Mouse (Mus musculus) liver, embryonic 11.5 days (tissue): ENCODE results near the gene Ftl1. TPM values are rescaled to one million over a fixed set of nuclear protein-coding genes. Genes with fewer than 3 reads are reported as not detected.
A peak's percentile ranks its signal among the peaks of the same experiment; 100 is the strongest.
"Not testable (repeated sequence)": the region's sequence is repeated elsewhere in the genome, so short reads cannot be mapped to it uniquely, and the experiment has no call there.

ENCODE experiments used
- ATAC-seq: fragments of 200-750 bp; cut with Nextera tagmentation; replicated peaks from 2 replicates; pipeline ENCODE4 v1.8.0; 2017; ENCODE audit warnings: moderate number of reproducible peaks, mild to moderate bottlenecking, moderate TSS enrichment, moderate library complexity; ENCODE audit not compliant: low FRiP score
- DNase-seq: peaks from one replicate; pipeline ENCODE4 v3.0.0-alpha.2; 2017; ENCODE audit warnings: low spot score
- H3K27ac ChIP-seq: fragments of 300-500 bp; sonication (generic); 2 replicates; pipeline ENCODE4 v1.5.1; 2014; ENCODE audit warnings: mild to moderate bottlenecking, low read depth, low read length, control low read depth
- H3K27me3 ChIP-seq: fragments of 300-500 bp; sonication (generic); replicated peaks from 2 replicates; pipeline ENCODE4 v1.6.1; 2014; ENCODE audit warnings: low read length, mixed read lengths; ENCODE audit not compliant: control insufficient read depth, insufficient read depth
- H3K36me3 ChIP-seq: fragments of 300-500 bp; sonication (generic); 2 replicates; pipeline ENCODE4 v1.6.1; 2014; ENCODE audit warnings: mild to moderate bottlenecking, low read length, moderate library complexity, mixed read lengths; ENCODE audit not compliant: control insufficient read depth, insufficient read depth
- H3K4me1 ChIP-seq: fragments of 300-500 bp; sonication (generic); replicated peaks from 2 replicates; pipeline ENCODE4 v1.6.1; 2014; ENCODE audit warnings: low read length, mixed read lengths; ENCODE audit not compliant: control insufficient read depth, insufficient read depth
- H3K4me2 ChIP-seq: fragments of 300-500 bp; sonication (generic); 2 replicates; pipeline ENCODE4 v1.6.1; 2014; ENCODE audit warnings: mild to moderate bottlenecking, control low read depth, moderate library complexity
- H3K4me3 ChIP-seq: fragments of 300-500 bp; sonication (generic); 2 replicates; pipeline ENCODE4 v1.5.1; 2014; ENCODE audit warnings: low read depth, low read length, control low read depth
- H3K9ac ChIP-seq: fragments of 300-500 bp; sonication (generic); 2 replicates; pipeline ENCODE4 v1.6.1; 2014; ENCODE audit warnings: low read depth, low read length, control low read depth
- H3K9me3 ChIP-seq: fragments of 300-500 bp; sonication (generic); 2 replicates; pipeline ENCODE4 v1.6.1; 2016; ENCODE audit warnings: low read length, inconsistent platforms, mixed read lengths; ENCODE audit not compliant: control insufficient read depth
- WGBS: fragments of 180-500 bp; shearing (Covaris S2); extraction: QIAGEN DNeasy Blood & Tissue Kit; methylation state at CpG from one replicate; pipeline ENCODE4 v1.1.7; 2014; 5-methylcytosine and 5-hydroxymethylcytosine counted together
- polyA plus RNA-seq: library from polyadenylated mRNA; unstranded; fragments of >200 nt; fragmentation: Nextera tagmentation; extraction: Ambion mirVana; gene quantifications from 2 replicates; pipeline ENCODE4 v1.2.1, GENCODE M21; 2014

The Ftl1 gene
- 6,297 and 6,318 TPM in 2 replicates for polyA plus RNA-seq

- peak; percentile 90 for ATAC-seq
- not testable (repeated sequence) for H3K9me3 ChIP-seq, H3K27me3 ChIP-seq
- Histone ChIP-seq H3K9ac (peak within 1 kb of the TSS; percentile 94), H3K4me3 (peak within 1 kb of the TSS; percentile 89), H3K27ac (peak within 1 kb of the TSS; percentile 96), H3K4me2 (peak within 1 kb of the TSS; percentile 98), H3K4me1 (peaks cover 41% of the 10 kb centered on the region), H3K36me3 (peaks cover 36% of the 10 kb centered on the region)
- under 1% methylated on average over 26 of the region's 37 CpGs for WGBS
- peak; percentile 97 for DNase-seq
These were observed at the start of gene Ftl1 for GRCm38 (mm10) chr7:45459564-45460140. Ftl1 (minus strand) TSS chr7:45459884.

- Histone ChIP-seq H3K27ac (peak overlapping the region; percentile 84), H3K4me2 (peak overlapping the region; percentile 99), H3K27me3 (no peaks in the 10 kb centered on the region), H3K4me1 (peaks cover 18% of the 10 kb centered on the region), H3K9ac (peak overlapping the region; percentile 72), H3K36me3 (peaks cover 6% of the 10 kb centered on the region; the same call in 1 of the 2 replicates), H3K9me3 (no peaks in the 10 kb centered on the region), H3K4me3 (peak overlapping the region; percentile 67)
- 25% methylated on average over 19 of the region's 19 CpGs for WGBS
- ATAC-seq (peak; percentile 21), DNase-seq (no peak)
These were observed 49.6 kb upstream of the Ftl1 start for GRCm38 (mm10) chr7:45509181-45509882.

GRCm38 (mm10) chr7:45508561-45508960 is 48.9 kb upstream of the Ftl1 start:
- H3K9me3 ChIP-seq = no peaks in the 10 kb centered on the region
- peak overlapping the region; percentile 84 for H3K27ac ChIP-seq
- no peaks in the 10 kb centered on the region for H3K27me3 ChIP-seq
- H3K36me3 ChIP-seq = peaks cover 6% of the 10 kb centered on the region; the same call in 1 of the 2 replicates
- 58% methylated on average over 6 of the region's 6 CpGs for WGBS
- H3K4me3 ChIP-seq = peak overlapping the region; percentile 67
- ATAC-seq (peak; percentile 83), DNase-seq (no peak)
- peak overlapping the region; percentile 99 for H3K4me2 ChIP-seq
- H3K9ac ChIP-seq = peak overlapping the region; percentile 72
- H3K4me1 ChIP-seq = peaks cover 18% of the 10 kb centered on the region

GRCm38 (mm10) chr7:45507583-45507982 is 47.9 kb upstream of the Ftl1 start:
- WGBS = 90% methylated on average over 6 of the region's 6 CpGs

GRCm38 (mm10) chr7:45498427-45498826 is 38.7 kb upstream of the Ftl1 start:
- ATAC-seq (no peak), DNase-seq (no peak)
- Histone ChIP-seq H3K4me3 (no peak overlapping the region), H3K27me3 (no peaks in the 10 kb centered on the region), H3K36me3 (peaks cover 50% of the 10 kb centered on the region), H3K9ac (no peak overlapping the region), H3K27ac (no peak overlapping the region), H3K9me3 (no peaks in the 10 kb centered on the region), H3K4me2 (no peak overlapping the region), H3K4me1 (no peaks in the 10 kb centered on the region)
- WGBS = 92% methylated on average over 6 of the region's 6 CpGs

More at GRCm38 (mm10) chr7:45507583-45507982, 47.9 kb upstream of the Ftl1 start:
- DNase-seq (no peak), ATAC-seq (no peak)
- H3K4me3 ChIP-seq = no peak overlapping the region
- H3K4me2 ChIP-seq = no peak overlapping the region; the same call in 1 of the 2 replicates
- H3K27ac ChIP-seq = no peak overlapping the region; the same call in 1 of the 2 replicates
- no peaks in the 10 kb centered on the region for H3K9me3 ChIP-seq
- no peaks in the 10 kb centered on the region for H3K27me3 ChIP-seq
- peaks cover 12% of the 10 kb centered on the region; the same call in 1 of the 2 replicates for H3K36me3 ChIP-seq
- no peak overlapping the region for H3K9ac ChIP-seq
- H3K4me1 ChIP-seq = peaks cover 18% of the 10 kb centered on the region

GRCm38 (mm10) chr7:45494548-45494947 is 34.9 kb upstream of the Ftl1 start:
- H3K27me3 ChIP-seq = no peaks in the 10 kb centered on the region
- H3K4me3 ChIP-seq = no peak overlapping the region
- no peak for DNase-seq
- H3K27ac ChIP-seq = peak overlapping the region; percentile 55; the same call in 1 of the 2 replicates
- ATAC-seq = no peak
- H3K4me2 ChIP-seq = no peak overlapping the region
- peaks cover 36% of the 10 kb centered on the region for H3K36me3 ChIP-seq
- WGBS = 84% methylated on average over 9 of the region's 9 CpGs
- no peak overlapping the region for H3K9ac ChIP-seq
- no peaks in the 10 kb centered on the region for H3K9me3 ChIP-seq
- H3K4me1 ChIP-seq = peaks cover 19% of the 10 kb centered on the region

- WGBS = 93% methylated on average over 5 of the region's 5 CpGs
- DNase-seq = no peak
- H3K27me3 ChIP-seq = no peaks in the 10 kb centered on the region
- H3K27ac ChIP-seq = no peak overlapping the region
- H3K9ac ChIP-seq = no peak overlapping the region
- no peak overlapping the region for H3K4me2 ChIP-seq
- peaks cover 28% of the 10 kb centered on the region for H3K4me1 ChIP-seq
- H3K36me3 ChIP-seq = peaks cover 27% of the 10 kb centered on the region
- H3K9me3 ChIP-seq = no peaks in the 10 kb centered on the region
- no peak for ATAC-seq
- H3K4me3 ChIP-seq = no peak overlapping the region
These were observed 33.3 kb upstream of the Ftl1 start for GRCm38 (mm10) chr7:45492951-45493350.

- WGBS = 94% methylated on average over 8 of the region's 8 CpGs
- H3K4me3 ChIP-seq = no peak overlapping the region
- peaks cover 31% of the 10 kb centered on the region for H3K4me1 ChIP-seq
- no peak overlapping the region for H3K4me2 ChIP-seq
- no peak overlapping the region for H3K9ac ChIP-seq
- peaks cover 27% of the 10 kb centered on the region for H3K36me3 ChIP-seq
- H3K27ac ChIP-seq = no peak overlapping the region
- DNase-seq (no peak), ATAC-seq (no peak)
- H3K9me3 ChIP-seq = no peaks in the 10 kb centered on the region
- H3K27me3 ChIP-seq = no peaks in the 10 kb centered on the region
These were observed 32.7 kb upstream of the Ftl1 start for GRCm38 (mm10) chr7:45492225-45492844.
